Mouse (Mus musculus) spleen, postnatal 14 days (tissue): ENCODE measurements at regions not wholly inside any gene's neighbourhood (a gene's known extent, or its start where the extent isn't known, plus 50 kb on each side); places are given as distances from the start of the nearest gene placed in this dataset.

Experiments
- DNase-seq, 2 experiments: peaks; one replicate each; pipeline ENCODE4 v3.0.0; 2021 to 2022; ENCODE audit warnings: low spot score in 2 of 2

DNA sequence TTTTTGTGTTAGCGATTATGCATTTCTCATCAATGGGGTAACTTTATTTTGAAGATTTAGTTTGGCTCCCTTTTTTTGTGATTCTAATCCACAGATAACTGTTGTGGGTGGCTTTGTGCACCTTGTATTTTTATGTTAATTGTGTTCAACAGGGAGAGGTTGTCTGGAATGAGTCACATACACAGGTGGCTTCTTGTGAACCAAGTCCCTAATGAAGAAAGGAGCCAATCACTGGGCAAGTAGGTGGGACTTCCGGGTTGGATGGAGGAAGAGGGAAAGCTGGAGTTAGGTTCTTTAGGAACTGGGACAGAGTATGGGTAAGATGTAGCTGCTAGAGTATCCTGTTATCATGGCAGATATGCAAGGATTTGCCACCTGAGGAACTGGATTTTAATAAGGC, 925.2 kb downstream of the Flrt2 start:
- DNase-seq, result no peak
